Mouse (Mus musculus): ENCODE data around the gene Mobp.

Mobp gene

GRCm38 (mm10) chr9:120134529-120135160, 14.9 kb upstream of the Mobp start:
- no peak for DNase-seq (ENCODE audit: low read depth, low spot score)

GRCm38 (mm10) chr9:120135454-120135853, 14.1 kb upstream of the Mobp start:
- DNase-seq (ENCODE audit: low read depth, low spot score): no peak

GRCm38 (mm10) chr9:120140652-120141051, 8.9 kb upstream of the Mobp start:
- DNase-seq (ENCODE audit: low read depth, low spot score): no peak

DNA sequence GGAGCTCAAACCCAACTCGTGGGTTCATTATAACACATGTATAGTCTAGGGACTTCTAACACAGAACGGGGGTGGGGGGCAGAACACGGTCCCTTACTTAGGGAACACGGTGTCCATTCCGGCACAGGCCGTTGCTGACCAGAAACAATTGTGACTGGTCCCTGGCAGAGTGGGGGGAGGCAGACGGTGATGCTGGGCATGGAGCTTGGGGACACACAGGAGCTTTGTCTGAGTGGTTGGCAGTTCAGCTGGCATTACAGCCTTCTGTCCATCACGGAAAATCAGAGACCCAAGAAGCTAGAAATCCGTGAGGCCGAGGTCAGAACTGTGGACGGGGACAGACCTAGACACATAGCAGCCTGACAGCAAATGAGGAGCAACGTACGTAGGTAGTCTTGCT, 5.0 kb upstream of the Mobp start:
- no peak for DNase-seq (ENCODE audit: low read depth, low spot score)

DNA sequence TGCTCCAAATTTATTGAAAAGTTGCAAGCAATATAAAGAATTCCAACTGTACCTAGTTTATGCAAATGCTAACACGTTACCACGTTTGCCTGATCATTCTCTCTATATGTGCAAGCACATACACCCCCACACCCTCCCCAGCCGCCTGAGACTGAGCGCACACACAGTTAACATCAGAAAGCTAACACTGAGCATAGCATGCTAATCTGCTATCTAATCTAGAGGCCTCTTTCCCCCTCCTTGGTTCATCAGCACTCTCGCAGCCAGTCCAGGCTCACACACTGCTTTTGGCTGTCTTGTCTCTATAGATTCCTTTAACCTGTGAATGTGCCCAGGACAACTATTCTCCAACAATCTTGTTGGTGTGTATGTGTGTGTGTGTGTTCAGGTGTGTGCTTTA, 1.6 kb downstream of the Mobp start:
- DNase-seq (ENCODE audit: low read depth, low spot score): no peak

GRCm38 (mm10) chr9:120151906-120152399, 2.4 kb downstream of the Mobp start:
- DNase-seq (ENCODE audit: low read depth, low spot score): no peak

DNA sequence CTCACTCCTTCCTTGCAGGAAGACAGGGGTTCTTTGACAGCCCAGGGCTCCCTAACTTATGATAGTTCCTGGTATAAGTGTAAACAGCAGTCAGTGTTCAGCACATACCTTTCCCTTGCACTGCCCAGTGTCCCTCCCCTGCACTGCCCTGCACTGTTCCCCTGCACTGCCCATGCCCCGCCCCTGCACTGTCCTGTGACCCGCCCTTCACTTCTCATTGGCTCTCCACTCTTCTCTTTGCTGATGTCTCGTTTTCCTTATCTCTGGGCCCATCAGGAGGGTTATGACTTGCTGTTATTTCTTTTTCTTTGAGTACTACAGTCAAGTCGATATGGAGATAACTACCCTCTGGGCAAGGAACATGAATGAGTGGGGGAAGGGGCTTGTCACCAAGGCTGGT, 8.5 kb downstream of the Mobp start:
- DNase-seq (ENCODE audit: low read depth, low spot score): no peak

DNA sequence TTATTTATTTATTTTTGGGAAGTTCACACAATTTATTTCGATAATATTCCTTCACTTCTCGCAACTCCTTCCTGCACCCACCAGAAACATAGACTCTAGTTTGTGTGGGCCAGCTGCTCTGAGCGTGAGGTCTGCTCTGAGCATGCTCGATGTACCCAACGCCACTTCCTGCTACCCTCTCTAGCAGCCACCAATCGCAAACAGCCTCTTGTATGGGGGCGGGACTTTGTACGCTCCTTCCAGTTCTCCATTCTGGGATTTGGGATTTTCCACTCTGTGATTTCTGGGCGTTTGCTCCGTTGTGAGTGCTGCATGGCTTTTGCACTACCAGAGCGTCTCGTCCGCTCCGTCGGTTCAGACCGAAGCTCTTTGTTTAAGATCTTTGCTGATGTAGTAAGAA, 14.4 kb downstream of the Mobp start:
- DNase-seq (ENCODE audit: low read depth, low spot score): no peak

GRCm38 (mm10) chr9:120167826-120168225, 18.3 kb downstream of the Mobp start:
- no peak for DNase-seq (ENCODE audit: low read depth, low spot score)

- no peak for DNase-seq (ENCODE audit: low read depth, low spot score)
Measured at GRCm38 (mm10) chr9:120171295-120171694, 21.8 kb downstream of the Mobp start.

DNA sequence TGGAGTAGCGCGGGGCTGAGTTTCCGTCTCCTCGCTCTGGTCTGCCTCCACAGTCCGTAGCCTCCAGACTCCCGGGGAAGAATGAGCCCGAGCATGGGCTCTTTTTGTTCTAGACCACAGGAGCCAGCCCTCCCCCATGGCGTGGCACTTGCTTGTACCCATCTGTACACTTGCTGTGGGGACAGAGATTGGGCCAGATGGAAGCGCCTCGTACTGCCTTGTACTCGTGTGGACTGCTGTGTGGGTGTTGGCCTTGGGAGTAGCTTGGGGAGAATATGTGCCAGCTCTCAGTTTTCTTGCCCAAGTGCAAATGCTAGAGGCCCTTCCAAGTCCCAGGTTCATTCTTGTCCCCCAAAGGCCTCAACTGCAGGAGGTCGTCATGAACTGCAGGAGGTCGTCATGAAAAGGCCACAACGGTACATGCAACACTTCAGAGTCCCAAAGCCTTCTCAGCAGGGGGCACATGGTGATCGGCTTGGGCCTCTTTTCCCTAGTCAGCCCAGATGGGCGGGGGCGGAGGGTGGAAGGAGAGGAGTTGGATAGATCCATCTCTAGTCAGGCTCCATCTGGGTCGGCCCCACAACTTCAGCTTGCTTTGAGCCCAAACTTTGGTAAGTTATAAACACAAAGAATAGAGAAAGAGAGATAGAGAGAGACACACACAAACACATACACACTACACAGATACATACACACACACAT, 25.1 kb downstream of the Mobp start:
- no peak for DNase-seq (ENCODE audit: low read depth, low spot score)

GRCm38 (mm10) chr9:120178813-120179212, 29.3 kb downstream of the Mobp start:
- no peak for DNase-seq (ENCODE audit: low read depth, low spot score)

DNA sequence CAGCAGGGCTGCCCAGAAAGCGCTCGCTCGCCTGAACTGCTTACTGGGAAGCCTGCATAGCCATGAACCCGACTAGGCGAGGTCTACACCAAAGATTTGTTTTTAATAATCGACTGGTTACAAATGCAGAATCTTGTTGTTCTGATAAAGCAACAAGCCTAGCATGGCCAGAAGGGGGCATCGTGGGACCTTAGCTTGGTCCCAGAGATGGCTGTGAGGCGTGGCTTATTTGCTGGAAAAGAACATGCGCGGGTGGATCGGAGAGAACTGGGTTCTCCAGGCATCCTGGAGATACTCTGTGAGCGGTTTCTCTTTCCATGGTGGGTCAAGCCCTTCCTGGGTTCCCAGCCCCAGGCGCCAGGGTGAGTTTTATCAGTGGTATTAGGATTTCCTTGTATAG, 35.0 kb downstream of the Mobp start:
- DNase-seq (ENCODE audit: low read depth, low spot score): peak; percentile 54

GRCm38 (mm10) chr9:120186856-120187255, 37.3 kb downstream of the Mobp start:
- DNase-seq (ENCODE audit: low read depth, low spot score): no peak

- DNase-seq (ENCODE audit: low read depth, low spot score): no peak
Measured at GRCm38 (mm10) chr9:120190891-120191290, 41.4 kb downstream of the Mobp start.

GRCm38 (mm10) chr9:120191362-120192098, 42.0 kb downstream of the Mobp start:
- peak; percentile 63 for DNase-seq (ENCODE audit: low read depth, low spot score)

DNA sequence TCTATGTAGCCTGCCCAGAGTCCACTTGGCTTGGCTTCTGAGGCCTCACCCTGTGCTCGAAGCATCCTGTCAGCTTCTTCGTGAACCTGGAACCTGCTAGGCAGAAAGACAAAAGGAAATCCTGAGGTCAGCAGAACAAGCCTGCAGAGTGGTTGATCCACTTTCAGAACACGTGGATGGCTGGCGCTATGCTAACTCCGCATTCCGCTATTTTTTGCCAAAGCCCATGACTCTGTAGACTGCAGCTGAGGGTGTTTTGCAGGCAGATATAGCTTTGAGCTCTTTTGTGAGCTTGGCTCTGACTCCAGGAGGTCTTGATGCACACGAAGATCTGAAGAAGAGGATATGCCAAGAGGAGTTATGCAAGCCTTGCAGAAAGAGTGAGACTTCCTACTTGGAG, 43.2 kb downstream of the Mobp start:
- no peak for DNase-seq (ENCODE audit: low read depth, low spot score)

DNA sequence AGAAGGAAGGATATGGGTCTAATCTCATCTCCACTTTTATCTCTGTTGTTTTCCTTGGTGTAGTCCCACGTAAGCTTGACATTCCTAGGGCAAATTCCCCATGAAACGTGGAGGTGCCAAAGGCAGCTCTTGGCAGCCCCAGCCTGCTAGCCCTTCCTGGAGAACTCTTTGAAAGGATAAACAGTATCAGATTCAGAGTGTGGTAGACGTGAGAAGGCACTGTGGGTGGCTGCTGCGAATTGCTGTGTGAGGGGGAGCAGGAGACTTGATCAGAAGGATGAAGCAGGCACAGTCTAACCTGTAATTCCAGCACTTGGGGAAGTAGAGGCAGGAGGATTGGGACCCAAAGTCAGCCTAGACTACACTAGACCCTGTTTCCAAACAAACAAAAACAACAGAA, 51.4 kb downstream of the Mobp start:
- DNase-seq (ENCODE audit: low read depth, low spot score): no peak

DNA sequence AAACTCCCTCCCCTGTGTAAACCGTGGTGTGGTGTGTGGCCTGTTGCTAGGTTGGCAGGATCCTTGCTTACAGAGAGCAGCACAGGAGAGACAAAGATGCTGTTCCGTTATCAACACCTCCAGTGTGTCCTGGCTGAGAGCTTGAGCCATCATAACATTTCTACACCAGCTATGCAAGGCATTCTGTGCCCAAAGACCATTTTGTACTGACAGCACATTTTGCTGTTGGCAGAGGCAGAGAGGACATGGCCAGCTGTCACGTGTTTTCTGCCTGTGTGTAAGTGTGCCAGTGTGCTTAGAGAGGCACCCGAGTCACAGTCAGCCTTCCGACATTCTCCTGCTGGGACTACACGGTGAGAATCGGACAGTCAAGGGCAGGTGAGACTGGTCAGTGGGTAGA, 52.2 kb downstream of the Mobp start:
- DNase-seq (ENCODE audit: low read depth, low spot score): no peak

GRCm38 (mm10) chr9:120202683-120203082, 53.2 kb downstream of the Mobp start:
- DNase-seq (ENCODE audit: low read depth, low spot score): no peak

DNA sequence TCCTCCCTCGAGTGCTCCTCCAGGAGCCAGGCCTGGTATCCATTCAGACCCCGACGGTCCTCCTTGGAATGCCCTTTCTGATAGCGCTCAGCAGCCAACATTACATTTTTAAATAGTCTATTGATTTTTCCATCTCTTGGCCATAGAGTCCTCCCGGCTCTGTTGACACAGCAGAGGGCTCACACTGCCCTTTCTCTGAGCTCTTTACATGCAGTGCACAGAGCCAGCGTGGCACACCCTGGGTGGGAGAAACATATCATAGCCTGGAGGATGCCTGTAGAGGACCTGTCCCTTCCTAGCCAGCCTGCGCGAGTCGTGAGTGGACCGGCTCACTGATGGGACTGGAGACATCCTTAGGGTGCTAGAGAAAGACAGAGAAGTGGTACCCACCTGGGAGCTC, 54.4 kb downstream of the Mobp start:
- no peak for DNase-seq (ENCODE audit: low read depth, low spot score)

DNA sequence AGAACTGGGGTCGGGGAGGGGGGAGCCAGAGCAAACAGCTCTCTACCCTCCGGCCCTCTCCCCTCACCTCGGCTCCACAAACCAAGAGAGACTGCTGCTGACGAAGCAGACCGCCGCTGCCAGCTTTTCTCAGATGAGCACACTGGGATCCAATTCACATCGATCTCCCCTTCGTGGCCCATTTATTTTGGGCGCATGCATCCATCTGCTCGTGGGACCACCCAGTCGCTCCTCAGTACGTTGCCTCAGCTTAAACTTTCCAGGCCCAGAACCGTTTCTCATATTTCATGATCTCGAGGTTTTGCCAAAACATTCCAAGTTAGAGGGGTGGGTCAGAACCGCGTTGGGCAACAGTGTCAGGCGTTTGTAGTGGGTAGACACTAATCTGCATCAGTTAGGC, 57.4 kb downstream of the Mobp start:
- no peak for DNase-seq (ENCODE audit: low read depth, low spot score)

DNA sequence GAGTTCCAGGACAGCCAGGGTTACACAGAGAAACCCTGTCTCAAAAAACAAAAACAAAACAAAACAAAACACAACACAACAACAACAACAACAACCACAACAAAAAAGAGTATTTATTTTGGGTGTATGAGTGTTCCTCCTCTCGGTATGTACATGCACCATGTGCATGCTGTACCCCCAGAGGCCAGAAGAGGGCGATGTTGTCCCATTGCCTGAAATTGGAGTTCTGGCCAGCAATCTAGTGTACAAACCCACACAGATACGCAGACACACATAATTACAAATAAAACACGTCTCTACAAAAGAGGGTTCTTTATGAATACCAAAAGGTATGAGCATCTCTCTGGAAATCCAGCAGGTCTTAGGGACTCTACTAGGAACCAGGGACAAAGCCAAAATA, 60.6 kb downstream of the Mobp start:
- no peak for DNase-seq (ENCODE audit: low read depth, low spot score)
